Mouse (Mus musculus) liver, postnatal 0 days (tissue): ENCODE measurements at regions not wholly inside any gene's neighbourhood (a gene's known extent, or its start where the extent isn't known, plus 50 kb on each side); places are given as distances from the start of the nearest gene placed in this dataset.

Experiments used
- CTCF ChIP-seq: sonication (generic); IDR thresholded peaks from 2 replicates; pipeline ENCODE4 v1.5.1; 2016; ENCODE audit warnings: antibody characterized with exemption, low read depth
- EP300 ChIP-seq: IDR thresholded peaks from 2 replicates; pipeline ENCODE4 v1.6.1; 2016; ENCODE audit warnings: antibody characterized with exemption, low read depth, mild to moderate bottlenecking

DNA sequence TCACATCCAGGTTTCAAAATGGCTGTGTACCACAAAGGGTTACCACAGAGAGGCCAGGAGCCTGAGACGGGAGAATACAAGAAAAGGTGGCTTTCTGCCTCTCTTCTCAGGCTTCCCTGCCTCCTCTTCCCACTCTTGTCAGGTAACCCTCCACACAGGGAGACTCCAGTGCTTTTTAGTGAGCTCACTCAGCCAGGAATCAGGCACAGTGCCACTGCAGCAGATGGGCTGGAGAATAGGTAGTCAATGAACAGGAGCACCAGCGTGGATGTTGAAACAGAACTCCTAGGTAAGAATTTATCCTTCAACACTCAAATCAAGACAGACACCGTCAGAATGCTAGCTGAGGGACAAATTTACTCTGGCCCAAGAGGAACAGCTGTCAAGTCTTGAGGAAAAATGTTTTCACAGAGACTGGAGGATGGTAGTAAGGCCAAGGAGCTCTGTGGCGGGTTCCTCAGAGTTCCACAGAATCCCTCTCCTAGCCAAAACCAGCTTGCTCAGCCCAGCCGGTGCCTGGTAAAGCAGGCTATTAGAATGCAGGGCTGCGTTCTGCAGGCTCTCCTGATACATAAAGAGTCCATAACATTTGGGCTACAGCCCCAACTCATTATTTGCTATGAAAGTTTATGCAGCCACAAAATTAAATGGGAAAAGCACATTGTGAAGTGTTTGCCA lies 117.0 kb upstream of the Gm10306 start:
- TF ChIP-seq CTCF (no peak), EP300 (no peak)
